Mouse (Mus musculus): ENCODE measurements around the gene Ephb2.

- TF ChIP-seq CTCF (conservative IDR thresholded peaks at IDR 0.05; ENCODE audit: insufficient read depth, insufficient read length, low read depth, low read length) (no peak), POLR2A (IDR thresholded peaks at IDR 0.05; ENCODE audit: low read depth, low read length) (no peak)
These were observed 94.8 kb downstream of the Ephb2 start for GRCm38 (mm10) chr4:136740963-136741362.
